Mouse (Mus musculus): ENCODE data around the gene Tnfrsf17. TPM values are rescaled to one million over a fixed set of nuclear protein-coding genes. Genes with fewer than 3 reads are reported as not detected.
"Not testable (repeated sequence)": the region's sequence is repeated elsewhere in the genome, so short reads cannot be mapped to it uniquely, and the experiment has no call there.

The Tnfrsf17 gene
- total and polyA plus RNA-seq, 2 experiments: not detected

- not testable (repeated sequence) for H3K27ac ChIP-seq (replicated peaks; ENCODE audit: insufficient read depth, low read depth, low read length); H3K4me1 ChIP-seq (ENCODE audit: control insufficient read depth, insufficient read depth, low read length); H3K4me3 ChIP-seq (ENCODE audit: insufficient read depth, low read depth, low read length); H3K79me2 ChIP-seq (ENCODE audit: control insufficient read depth, insufficient read depth, low read length); H3K36me3 ChIP-seq (ENCODE audit: control insufficient read depth, insufficient read depth, low read length); H3K27me3 ChIP-seq (ENCODE audit: control insufficient read depth, insufficient read depth, low read length); H3K9ac ChIP-seq (ENCODE audit: low read depth, low read length)
- 71% methylated on average over 1 of the region's 1 CpGs for WGBS
- DNase-seq (ENCODE audit: extremely low read depth, low read depth, low spot score): peak; percentile 66
- TF ChIP-seq CTCF (IDR thresholded peaks at IDR 0.05; ENCODE audit: low read depth, low read length): peak; percentile 63
Measured at GRCm38 (mm10) chr16:11297700-11298099, 15.9 kb upstream of the Tnfrsf17 start.

- H3K4me3 ChIP-seq (ENCODE audit: insufficient read depth, low read depth, low read length): no peak overlapping the region
- no peak overlapping the region for H3K9ac ChIP-seq (ENCODE audit: low read depth, low read length)
- no peak for TF ChIP-seq CTCF (IDR thresholded peaks at IDR 0.05; ENCODE audit: low read depth, low read length)
- TF ChIP-seq POLR2A (IDR thresholded peaks at IDR 0.05; ENCODE audit: extremely low read depth, insufficient read depth, low read length): no peak
- no peak overlapping the region for H3K27ac ChIP-seq (replicated peaks; ENCODE audit: insufficient read depth, low read depth, low read length)
- H3K79me2 ChIP-seq (ENCODE audit: control insufficient read depth, insufficient read depth, low read length): no peaks in the 10 kb centered on the region
- H3K36me3 ChIP-seq (ENCODE audit: control insufficient read depth, insufficient read depth, low read length): no peaks in the 10 kb centered on the region
- no peak for DNase-seq (ENCODE audit: extremely low read depth, low read depth, low spot score)
- no peaks in the 10 kb centered on the region for H3K27me3 ChIP-seq (ENCODE audit: control insufficient read depth, insufficient read depth, low read length)
- no peaks in the 10 kb centered on the region for H3K4me1 ChIP-seq (ENCODE audit: control insufficient read depth, insufficient read depth, low read length)
Measured at GRCm38 (mm10) chr16:11303741-11304140, 9.9 kb upstream of the Tnfrsf17 start.

GRCm38 (mm10) chr16:11305531-11305930, 8.1 kb upstream of the Tnfrsf17 start:
- Histone ChIP-seq H3K36me3 (ENCODE audit: control insufficient read depth, insufficient read depth, low read length) (no peaks in the 10 kb centered on the region), H3K27ac (replicated peaks; ENCODE audit: insufficient read depth, low read depth, low read length) (no peak overlapping the region), H3K9ac (ENCODE audit: low read depth, low read length) (no peak overlapping the region), H3K4me1 (ENCODE audit: control insufficient read depth, insufficient read depth, low read length) (no peaks in the 10 kb centered on the region), H3K27me3 (ENCODE audit: control insufficient read depth, insufficient read depth, low read length) (no peaks in the 10 kb centered on the region), H3K79me2 (ENCODE audit: control insufficient read depth, insufficient read depth, low read length) (no peaks in the 10 kb centered on the region), H3K4me3 (ENCODE audit: insufficient read depth, low read depth, low read length) (no peak overlapping the region)
- 89% methylated on average over 2 of the region's 2 CpGs for WGBS
- TF ChIP-seq CTCF (IDR thresholded peaks at IDR 0.05; ENCODE audit: low read depth, low read length): no peak
- no peak for TF ChIP-seq POLR2A (IDR thresholded peaks at IDR 0.05; ENCODE audit: extremely low read depth, insufficient read depth, low read length)
- no peak for DNase-seq (ENCODE audit: extremely low read depth, low read depth, low spot score)

GRCm38 (mm10) chr16:11315786-11316320, 2.2 kb downstream of the Tnfrsf17 start:
- DNase-seq (ENCODE audit: extremely low read depth, low read depth, low spot score): no peak
- no peak overlapping the region for H3K4me3 ChIP-seq (ENCODE audit: insufficient read depth, low read depth, low read length)
- H3K27me3 ChIP-seq (ENCODE audit: control insufficient read depth, insufficient read depth, low read length): no peaks in the 10 kb centered on the region
- H3K9ac ChIP-seq (ENCODE audit: low read depth, low read length): no peak overlapping the region
- no peak overlapping the region for H3K27ac ChIP-seq (replicated peaks; ENCODE audit: insufficient read depth, low read depth, low read length)
- H3K79me2 ChIP-seq (ENCODE audit: control insufficient read depth, insufficient read depth, low read length): no peaks in the 10 kb centered on the region
- TF ChIP-seq POLR2A (IDR thresholded peaks at IDR 0.05; ENCODE audit: extremely low read depth, insufficient read depth, low read length) (no peak), CTCF (IDR thresholded peaks at IDR 0.05; ENCODE audit: low read depth, low read length) (no peak)
- no peaks in the 10 kb centered on the region for H3K4me1 ChIP-seq (ENCODE audit: control insufficient read depth, insufficient read depth, low read length)
- 65% methylated on average over 5 of the region's 5 CpGs for WGBS
- no peaks in the 10 kb centered on the region for H3K36me3 ChIP-seq (ENCODE audit: control insufficient read depth, insufficient read depth, low read length)

GRCm38 (mm10) chr16:11316748-11317147, 3.1 kb downstream of the Tnfrsf17 start:
- Histone ChIP-seq H3K79me2 (ENCODE audit: control insufficient read depth, insufficient read depth, low read length) (no peaks in the 10 kb centered on the region), H3K36me3 (ENCODE audit: control insufficient read depth, insufficient read depth, low read length) (no peaks in the 10 kb centered on the region), H3K27ac (replicated peaks; ENCODE audit: insufficient read depth, low read depth, low read length) (no peak overlapping the region), H3K9ac (ENCODE audit: low read depth, low read length) (no peak overlapping the region), H3K4me1 (ENCODE audit: control insufficient read depth, insufficient read depth, low read length) (no peaks in the 10 kb centered on the region), H3K4me3 (ENCODE audit: insufficient read depth, low read depth, low read length) (no peak overlapping the region), H3K27me3 (ENCODE audit: control insufficient read depth, insufficient read depth, low read length) (no peaks in the 10 kb centered on the region)
- WGBS: 76% methylated on average over 5 of the region's 5 CpGs
- TF ChIP-seq POLR2A (IDR thresholded peaks at IDR 0.05; ENCODE audit: extremely low read depth, insufficient read depth, low read length) (no peak), CTCF (IDR thresholded peaks at IDR 0.05; ENCODE audit: low read depth, low read length) (peak; percentile 34; the same call in 1 of the 2 replicates)
- DNase-seq (ENCODE audit: extremely low read depth, low read depth, low spot score): no peak

GRCm38 (mm10) chr16:11317324-11317723, 3.7 kb downstream of the Tnfrsf17 start:
- TF ChIP-seq CTCF (IDR thresholded peaks at IDR 0.05; ENCODE audit: low read depth, low read length): no peak
- no peak for TF ChIP-seq POLR2A (IDR thresholded peaks at IDR 0.05; ENCODE audit: extremely low read depth, insufficient read depth, low read length)
- Histone ChIP-seq H3K36me3 (ENCODE audit: control insufficient read depth, insufficient read depth, low read length) (no peaks in the 10 kb centered on the region), H3K4me1 (ENCODE audit: control insufficient read depth, insufficient read depth, low read length) (no peaks in the 10 kb centered on the region), H3K4me3 (ENCODE audit: insufficient read depth, low read depth, low read length) (no peak overlapping the region), H3K27me3 (ENCODE audit: control insufficient read depth, insufficient read depth, low read length) (no peaks in the 10 kb centered on the region), H3K27ac (replicated peaks; ENCODE audit: insufficient read depth, low read depth, low read length) (no peak overlapping the region), H3K79me2 (ENCODE audit: control insufficient read depth, insufficient read depth, low read length) (no peaks in the 10 kb centered on the region), H3K9ac (ENCODE audit: low read depth, low read length) (no peak overlapping the region)
- 68% methylated on average over 6 of the region's 6 CpGs for WGBS
- no peak for DNase-seq (ENCODE audit: extremely low read depth, low read depth, low spot score)
